Mouse (Mus musculus) left cerebral cortex, adult 11 months (tissue): ENCODE data around the gene Foxf1.
A peak's percentile ranks its signal among the peaks of the same experiment; 100 is the strongest.

Experiments used
- DNase-seq: peaks from one replicate; pipeline ENCODE4 v3.0.0; 2022; ENCODE audit warnings: low spot score

The Foxf1 gene

GRCm38 (mm10) chr8:121082218-121083092 lies 1.7 kb upstream of the Foxf1 start:
- DNase-seq, result no peak

- no peak for DNase-seq
These were observed 872 bp upstream of the Foxf1 start for GRCm38 (mm10) chr8:121083093-121083935.

DNA sequence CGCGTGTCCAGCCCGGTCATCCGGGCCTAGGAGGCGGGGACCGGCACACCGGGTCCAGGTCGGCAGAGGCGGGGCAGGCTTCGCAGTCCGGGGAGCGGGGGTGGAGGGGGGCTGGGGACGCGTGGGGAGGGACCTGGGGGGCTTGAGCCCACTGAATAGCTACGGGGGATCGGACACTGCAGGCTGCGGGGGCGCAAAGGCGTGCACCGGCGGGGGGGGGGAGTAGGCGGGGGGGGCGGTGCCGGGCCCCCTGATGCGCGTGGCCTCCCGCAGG lies 313 bp upstream of the Foxf1 start:
- DNase-seq, result no peak

DNA sequence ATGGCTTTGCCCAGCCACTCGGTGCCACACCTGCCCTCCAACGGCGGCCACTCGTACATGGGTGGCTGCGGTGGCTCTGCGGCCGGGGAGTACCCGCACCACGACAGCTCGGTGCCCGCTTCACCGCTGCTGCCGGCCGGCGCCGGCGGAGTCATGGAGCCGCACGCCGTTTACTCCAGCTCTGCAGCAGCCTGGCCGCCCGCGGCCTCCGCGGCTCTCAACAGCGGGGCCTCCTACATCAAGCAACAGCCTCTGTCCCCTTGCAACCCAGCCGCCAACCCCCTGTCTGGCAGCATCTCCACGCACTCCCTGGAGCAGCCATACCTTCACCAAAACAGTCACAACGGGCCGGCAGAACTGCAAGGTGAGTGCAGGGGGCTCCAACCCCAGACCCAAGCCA lies 825 bp downstream of the Foxf1 start:
- DNase-seq, result no peak

DNA sequence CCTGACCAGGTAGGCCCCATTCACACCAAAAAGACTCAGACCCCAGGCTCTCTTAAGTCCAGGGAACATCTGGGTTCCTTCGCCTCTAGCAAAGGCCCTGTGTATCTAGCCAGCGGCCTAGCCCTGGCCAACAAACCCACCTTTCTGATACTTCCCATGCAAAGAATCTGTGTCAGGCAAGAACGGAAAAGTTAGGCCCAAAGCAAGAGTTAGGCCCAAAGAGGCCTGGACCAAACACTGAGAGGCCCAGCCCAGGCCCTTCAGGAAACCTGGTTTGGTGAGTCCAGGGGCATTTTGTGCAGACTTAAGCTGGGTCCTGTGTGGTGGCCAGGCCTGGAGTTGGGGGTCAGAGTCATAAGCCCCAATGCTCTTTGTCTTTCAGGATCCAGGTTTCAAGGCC lies 1.4 kb downstream of the Foxf1 start:
- no peak for DNase-seq

- no peak for DNase-seq
These were observed 2.1 kb downstream of the Foxf1 start for GRCm38 (mm10) chr8:121086004-121086900.

- DNase-seq, result no peak
These were observed 4.1 kb downstream of the Foxf1 start for GRCm38 (mm10) chr8:121088281-121088680.

DNA sequence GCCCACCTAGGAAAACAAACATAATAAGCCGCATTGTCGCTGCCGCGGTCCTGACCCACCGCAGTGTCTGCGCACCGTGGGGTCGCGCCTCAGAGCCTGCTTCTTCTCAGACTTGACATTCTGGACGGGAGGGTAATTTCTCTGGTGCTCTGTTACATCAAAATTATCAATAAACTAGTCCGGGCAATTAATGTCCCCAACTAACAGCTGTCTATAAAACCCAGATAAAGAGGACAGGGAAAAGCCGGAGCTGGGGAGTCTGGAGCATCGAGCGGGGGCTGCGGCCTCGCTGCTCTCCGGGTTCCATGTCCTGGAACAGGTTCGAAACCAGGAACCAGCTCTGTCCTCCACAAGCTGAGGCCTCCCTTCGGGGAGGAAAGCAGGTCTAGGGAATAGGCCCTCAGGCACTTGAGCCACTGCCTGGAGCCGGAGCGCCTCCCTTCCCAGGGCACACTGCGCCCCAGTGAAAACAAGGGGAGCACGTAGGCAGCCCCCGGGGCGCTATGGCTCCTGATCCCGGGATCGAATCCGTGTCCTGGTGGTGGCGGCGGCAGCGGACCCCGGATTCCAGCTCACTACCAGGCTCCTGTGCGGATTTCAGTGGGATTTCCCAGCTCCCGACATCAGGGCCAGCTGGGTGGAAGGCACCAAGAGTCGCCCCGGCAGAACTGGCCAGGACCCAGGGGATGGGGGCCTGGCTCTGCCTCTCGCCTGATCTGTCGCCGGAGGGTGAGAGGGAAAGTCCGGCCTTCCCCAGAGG lies 4.9 kb downstream of the Foxf1 start:
- DNase-seq, result no peak

DNA sequence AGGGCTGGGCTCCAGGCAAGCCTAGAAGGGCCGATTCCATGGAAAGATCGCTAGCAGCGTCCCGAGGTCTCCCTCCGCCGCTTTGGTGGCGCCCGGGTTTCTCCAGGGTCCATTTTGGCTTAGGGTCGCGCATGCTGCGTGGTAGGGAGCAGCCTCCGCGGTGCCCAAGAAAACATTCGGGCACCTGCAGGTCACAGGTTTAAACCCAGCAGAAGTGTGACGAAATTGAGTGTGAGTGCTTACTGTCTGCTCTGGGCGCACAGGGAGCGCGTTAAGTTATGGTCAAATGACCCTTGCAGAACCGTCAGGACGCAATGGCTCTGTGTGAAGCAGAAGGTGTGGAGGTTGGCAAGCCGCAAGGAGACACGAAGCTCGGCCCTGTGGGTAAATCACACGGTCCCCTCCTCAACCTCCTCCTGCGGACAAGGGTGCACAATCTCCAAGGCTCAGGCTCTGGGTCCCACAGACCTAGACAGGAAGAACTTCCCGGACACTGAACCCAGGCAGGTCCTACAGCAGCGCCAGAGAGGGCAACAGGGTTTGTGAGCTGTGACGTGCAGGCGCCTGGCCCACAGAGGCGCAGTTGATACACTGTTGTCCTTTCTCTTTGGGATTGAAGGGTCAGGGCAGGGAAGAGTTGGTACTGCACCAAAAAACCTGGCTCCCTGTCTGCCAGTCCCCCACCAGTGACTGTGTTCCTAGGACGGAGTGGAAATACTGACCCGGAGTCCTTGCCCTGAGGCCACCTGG lies 5.6 kb downstream of the Foxf1 start:
- no peak for DNase-seq

DNA sequence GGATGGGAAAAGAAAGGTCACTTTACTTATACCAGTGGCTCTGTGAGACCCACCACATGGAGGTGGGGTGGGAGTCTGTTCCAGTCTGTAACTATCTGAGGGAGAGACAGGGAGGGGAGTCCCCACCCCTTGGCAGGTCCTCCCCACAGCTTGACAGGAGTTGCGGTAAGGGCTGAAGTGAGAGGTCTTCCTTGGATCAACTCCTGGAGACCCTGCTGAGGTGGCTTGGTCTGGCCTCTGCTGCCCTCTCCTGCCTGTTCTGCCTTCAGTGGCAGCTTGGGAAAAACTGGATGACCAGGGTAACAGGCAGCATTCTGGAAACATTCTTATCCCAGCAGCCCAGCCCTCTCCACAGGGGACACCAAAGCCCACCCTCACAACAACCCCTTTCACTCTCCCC lies 6.5 kb downstream of the Foxf1 start:
- DNase-seq, result no peak

- no peak for DNase-seq
These were observed 8.0 kb downstream of the Foxf1 start for GRCm38 (mm10) chr8:121092141-121092540.

- DNase-seq, result peak; percentile 53
These were observed 8.4 kb downstream of the Foxf1 start for GRCm38 (mm10) chr8:121092627-121093026.

GRCm38 (mm10) chr8:121093496-121093895 lies 9.3 kb downstream of the Foxf1 start:
- no peak for DNase-seq

- DNase-seq, result peak; percentile 51
These were observed 20.0 kb downstream of the Foxf1 start for GRCm38 (mm10) chr8:121104049-121104818.

DNA sequence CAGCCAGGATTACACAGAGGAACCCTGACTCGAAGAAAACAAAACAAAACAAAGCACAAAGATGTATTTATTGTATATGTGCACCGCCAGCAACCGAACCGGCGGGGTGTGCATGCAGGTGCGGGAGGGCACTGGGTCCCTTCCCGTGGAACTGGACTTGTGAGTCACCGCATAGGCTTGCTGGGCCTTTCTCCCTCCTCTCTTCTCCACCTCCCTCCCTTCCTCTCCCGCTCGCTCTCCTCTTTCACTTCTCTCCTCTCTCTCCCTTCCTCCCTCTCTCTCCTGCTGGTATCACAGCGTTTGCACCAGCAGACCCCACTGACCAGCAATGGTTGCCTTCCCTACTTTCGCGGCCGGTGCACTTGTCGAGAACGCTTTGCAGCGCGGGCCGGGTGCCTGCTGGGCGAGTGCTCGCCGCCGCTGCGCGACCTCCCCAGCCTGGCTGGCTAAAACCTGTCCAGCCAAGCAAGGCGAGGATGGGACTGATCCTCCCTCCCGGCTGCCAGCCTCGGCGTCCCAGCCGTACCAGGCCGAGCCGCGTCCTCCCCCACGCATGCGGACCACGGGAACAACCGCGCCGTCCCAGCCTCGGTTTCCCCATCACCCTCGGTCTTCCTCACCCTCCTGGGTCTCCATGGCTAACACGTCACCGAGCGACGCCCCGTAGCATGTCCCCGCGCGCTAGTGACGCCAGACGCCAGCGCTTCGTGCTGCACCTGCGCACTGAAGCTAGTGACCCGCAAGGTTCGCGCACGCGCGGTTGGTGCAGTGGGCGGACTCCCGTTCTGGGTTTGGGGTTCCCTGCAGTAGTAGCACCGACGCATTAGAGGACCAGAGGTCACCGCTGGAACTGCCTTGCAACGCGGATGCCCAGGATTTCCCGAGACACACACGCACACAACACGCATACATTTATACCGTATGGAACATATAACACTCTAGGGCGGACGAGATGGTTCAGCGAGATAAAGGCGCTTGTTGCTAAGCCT lies 23.8 kb downstream of the Foxf1 start, which contains the start of gene Mthfsd:
Gene Mthfsd, minus strand, starts transcription at position 725 of the 989 bp plus-strand sequence.
- DNase-seq, result peak; percentile 98

DNA sequence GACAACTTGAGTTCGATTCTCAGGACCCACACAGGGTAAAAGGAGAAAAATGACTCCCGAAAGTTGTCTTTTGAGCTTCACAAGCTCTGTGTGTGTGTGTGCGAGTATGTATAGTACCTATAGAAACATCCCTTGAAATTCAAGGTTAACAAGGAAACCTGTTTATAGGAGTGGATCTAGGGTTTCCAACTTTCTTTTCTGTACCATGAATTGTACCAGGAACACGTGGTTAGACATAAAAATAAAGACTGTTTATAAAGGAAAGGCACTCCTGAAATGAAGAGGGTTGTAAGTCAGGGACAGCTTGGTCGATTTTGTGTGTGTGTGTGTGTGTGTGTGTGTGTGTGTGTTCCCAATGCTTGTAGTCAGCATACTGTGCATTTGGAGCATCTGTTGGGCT lies 24.5 kb downstream of the Foxf1 start:
- no peak for DNase-seq

- no peak for DNase-seq
These were observed 27.1 kb downstream of the Foxf1 start for GRCm38 (mm10) chr8:121111145-121111907.

- peak; percentile 90 for DNase-seq
These were observed 29.1 kb downstream of the Foxf1 start for GRCm38 (mm10) chr8:121113261-121113660.
